Mouse (Mus musculus): ENCODE results near the gene Ube3a.

The Ube3a gene

GRCm38 (mm10) chr7:59228045-59228865 lies at the start of gene Ube3a:
Ube3a (plus strand) TSS chr7:59228750.
- peak; percentile 96 to 98 for DNase-seq

GRCm38 (mm10) chr7:59192831-59193230 lies 35.7 kb upstream of the Ube3a start:
- no peak for DNase-seq

GRCm38 (mm10) chr7:59214911-59215310 lies 13.6 kb upstream of the Ube3a start:
- no peak for DNase-seq

- no peak for DNase-seq
Measured at GRCm38 (mm10) chr7:59221244-59221643, 7.3 kb upstream of the Ube3a start.

- no peak for DNase-seq
Measured at GRCm38 (mm10) chr7:59228866-59229182, 274 bp downstream of the Ube3a start.

- DNase-seq = peak in 1 of 2 experiments; percentile 61
Measured at GRCm38 (mm10) chr7:59229183-59229911, 797 bp downstream of the Ube3a start.

- no peak for DNase-seq
Measured at GRCm38 (mm10) chr7:59230304-59230703, 1.8 kb downstream of the Ube3a start.

GRCm38 (mm10) chr7:59230768-59231167 lies 2.2 kb downstream of the Ube3a start:
- no peak for DNase-seq

- DNase-seq = no peak
Measured at GRCm38 (mm10) chr7:59231960-59232359, 3.4 kb downstream of the Ube3a start.

- DNase-seq = no peak
Measured at GRCm38 (mm10) chr7:59234773-59235401, 6.3 kb downstream of the Ube3a start.

- no peak for DNase-seq
Measured at GRCm38 (mm10) chr7:59243257-59243656, 14.7 kb downstream of the Ube3a start.

- DNase-seq = no peak
Measured at GRCm38 (mm10) chr7:59245541-59245940, 17.0 kb downstream of the Ube3a start.

- DNase-seq = no peak
Measured at GRCm38 (mm10) chr7:59253373-59253772, 24.8 kb downstream of the Ube3a start.

GRCm38 (mm10) chr7:59265538-59265937 lies 37.0 kb downstream of the Ube3a start:
- DNase-seq = no peak

- DNase-seq = no peak
Measured at GRCm38 (mm10) chr7:59271775-59272174, 43.2 kb downstream of the Ube3a start.

- no peak for DNase-seq
Measured at GRCm38 (mm10) chr7:59312576-59312975, 84.0 kb downstream of the Ube3a start.

GRCm38 (mm10) chr7:59322759-59323158 lies 94.2 kb downstream of the Ube3a start:
- no peak for DNase-seq

All from cerebellum, postnatal 36 days (tissue).